Comparison of ENCODE assay signal across 8 mouse cellular contexts in the genomic region with DNA sequence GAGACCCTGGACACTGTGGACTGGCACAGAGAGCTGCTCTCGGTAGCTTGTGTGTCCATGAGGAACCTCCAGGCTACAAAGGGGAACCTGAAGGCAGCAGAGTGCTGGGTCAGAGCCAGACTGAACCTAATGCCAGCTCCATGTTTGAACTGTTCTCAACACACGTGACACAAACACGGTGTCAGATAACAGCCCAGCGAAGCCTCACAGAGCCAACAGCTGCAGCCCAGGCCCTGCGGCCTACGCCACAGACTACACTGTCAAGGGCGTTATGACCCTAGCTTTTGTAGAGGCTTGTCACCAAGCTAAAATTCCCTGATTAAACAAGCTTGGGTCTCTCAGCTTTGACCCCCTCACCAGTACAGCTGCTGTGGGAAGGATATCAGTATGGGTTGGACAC. TPM values are rescaled to one million over a fixed set of nuclear protein-coding genes. Genes with fewer than 3 reads are reported as not detected.
DNase-seq lines count a peak whose midpoint lies in the region; ATAC-seq lines count a peak whose summit lies in the region.

No protein-coding gene starts in this region.

- no peak overlapping the region for H3K4me2 ChIP-seq in limb, embryonic 12.5 days
- H3K4me2 ChIP-seq in stomach, embryonic 16.5 days (ENCODE audit: low read depth, low read length): no peak overlapping the region
- H3K4me2 ChIP-seq in hindbrain, embryonic 14.5 days (replicated peaks): no peak overlapping the region
- no peak overlapping the region for H3K4me2 ChIP-seq in neural tube, embryonic 15.5 days

- ATAC-seq in limb, embryonic 12.5 days (ENCODE audit: insufficient number of reproducible peaks, insufficient read depth, low FRiP score, low TSS enrichment, low read depth): peak; percentile 67; the same call in 1 of the 2 replicates
- ATAC-seq in stomach, embryonic 16.5 days (ENCODE audit: insufficient read depth, low FRiP score): peak; percentile 73
- no peak for ATAC-seq in hindbrain, embryonic 14.5 days (ENCODE audit: low FRiP score)
- no peak for ATAC-seq in neural tube, embryonic 15.5 days (ENCODE audit: low FRiP score)

- 46% methylated on average over 7 of the region's 7 CpGs for WGBS in limb, embryonic 12.5 days
- 51% methylated on average over 7 of the region's 7 CpGs for WGBS in stomach, embryonic 16.5 days
- WGBS in hindbrain, embryonic 14.5 days: 86% methylated on average over 7 of the region's 7 CpGs
- 77% methylated on average over 7 of the region's 7 CpGs for whole genome bisulfite sequencing in neural tube, embryonic 15.5 days

- no peaks in the 10 kb centered on the region for H3K27me3 ChIP-seq in limb, embryonic 12.5 days
- no peaks in the 10 kb centered on the region for H3K27me3 ChIP-seq in stomach, embryonic 16.5 days (ENCODE audit: control insufficient read depth, insufficient read depth, low read length)
- no peaks in the 10 kb centered on the region for H3K27me3 ChIP-seq in hindbrain, embryonic 14.5 days (ENCODE audit: control insufficient read depth, insufficient read depth, low read length)
- H3K27me3 ChIP-seq in neural tube, embryonic 15.5 days (replicated peaks): no peaks in the 10 kb centered on the region

- no peak overlapping the region for H3K9ac ChIP-seq in limb, embryonic 12.5 days (replicated peaks)
- H3K9ac ChIP-seq in stomach, embryonic 16.5 days (ENCODE audit: low read length): no peak overlapping the region
- H3K9ac ChIP-seq in hindbrain, embryonic 14.5 days: no peak overlapping the region
- H3K9ac ChIP-seq in neural tube, embryonic 15.5 days (replicated peaks): no peak overlapping the region

- DNase-seq in ovary, adult 18-20 months (ENCODE audit: low spot score): peak; percentile 78
- no peak for DNase-seq in ovary, postnatal 14 days (ENCODE audit: low spot score)
- peak; percentile 35 to 62 for DNase-seq in heart, adult 9 months (ENCODE audit: low spot score in 2 of 2)
- DNase-seq in hindbrain, embryonic 14.5 days (ENCODE audit: low spot score): no peak
- no peak for DNase-seq in frontal cortex, postnatal 36 days (ENCODE audit: low spot score in 2 of 2)

- no peak overlapping the region for H3K27ac ChIP-seq in limb, embryonic 12.5 days
- no peak overlapping the region for H3K27ac ChIP-seq in stomach, embryonic 16.5 days (ENCODE audit: low read length)
- no peak overlapping the region for H3K27ac ChIP-seq in hindbrain, embryonic 14.5 days
- H3K27ac ChIP-seq in neural tube, embryonic 15.5 days (replicated peaks): no peak overlapping the region

- H3K9me3 ChIP-seq in limb, embryonic 12.5 days: no peaks in the 10 kb centered on the region
- no peaks in the 10 kb centered on the region for H3K9me3 ChIP-seq in stomach, embryonic 16.5 days (replicated peaks; ENCODE audit: control insufficient read depth, low read length)
- no peaks in the 10 kb centered on the region for H3K9me3 ChIP-seq in hindbrain, embryonic 14.5 days (ENCODE audit: control insufficient read depth, low read length)
- no peaks in the 10 kb centered on the region for H3K9me3 ChIP-seq in neural tube, embryonic 15.5 days (replicated peaks)

- H3K36me3 ChIP-seq in limb, embryonic 12.5 days: no peaks in the 10 kb centered on the region
- peaks cover 16% of the 10 kb centered on the region; the same call in 1 of the 2 replicates for H3K36me3 ChIP-seq in stomach, embryonic 16.5 days (ENCODE audit: control insufficient read depth, insufficient read depth, low read length)
- H3K36me3 ChIP-seq in hindbrain, embryonic 14.5 days (replicated peaks; ENCODE audit: control insufficient read depth, insufficient read depth): peaks cover 14% of the 10 kb centered on the region; the same call in 1 of the 2 replicates
- peaks cover 48% of the 10 kb centered on the region for H3K36me3 ChIP-seq in neural tube, embryonic 15.5 days

- H3K4me3 ChIP-seq in limb, embryonic 12.5 days (replicated peaks): no peak overlapping the region
- H3K4me3 ChIP-seq in stomach, embryonic 16.5 days (replicated peaks; ENCODE audit: low read length): no peak overlapping the region
- no peak overlapping the region for H3K4me3 ChIP-seq in hindbrain, embryonic 14.5 days (replicated peaks; ENCODE audit: low read length)
- H3K4me3 ChIP-seq in neural tube, embryonic 15.5 days (replicated peaks): no peak overlapping the region

- H3K4me1 ChIP-seq in limb, embryonic 12.5 days (replicated peaks): 0 out of 2 replicates have a peak, but pooled peaks cover 4% of the 10 kb centered on the region
- H3K4me1 ChIP-seq in stomach, embryonic 16.5 days (ENCODE audit: control insufficient read depth, insufficient read depth, low read length): 0 out of 2 replicates have a peak, but pooled peaks cover 3% of the 10 kb centered on the region
- H3K4me1 ChIP-seq in hindbrain, embryonic 14.5 days (replicated peaks; ENCODE audit: control insufficient read depth, insufficient read depth, low read length): no peaks in the 10 kb centered on the region
- H3K4me1 ChIP-seq in neural tube, embryonic 15.5 days: no peaks in the 10 kb centered on the region

RNA-seq across cellular contexts. Expression of gene Gas6, which starts 22.0 kb away (rescaled TPM):
- 7.9 and 10.3 TPM in 2 replicates for polyA plus RNA-seq in limb, embryonic 12.5 days (2016; fragmentation: Nextera tagmentation; extraction: Ambion mirVana)
- polyA plus RNA-seq in stomach, embryonic 16.5 days (2015; fragmentation: Nextera tagmentation; extraction: Ambion mirVana): 151 and 162 TPM in 2 replicates
- polyA plus RNA-seq in hindbrain, embryonic 14.5 days (2014; fragmentation: Nextera tagmentation; extraction: Ambion mirVana): 34.7 and 36.2 TPM in 2 replicates
- polyA plus RNA-seq in neural tube, embryonic 15.5 days (2015; fragmentation: Nextera tagmentation; extraction: Ambion mirVana): 59.1 and 88.5 TPM in 2 replicates

RNA-seq across cellular contexts. Expression of gene Tmem255b, which starts 37.3 kb away (rescaled TPM):
- polyA plus RNA-seq in limb, embryonic 12.5 days (2016; fragmentation: Nextera tagmentation; extraction: Ambion mirVana): 0.18 and 0.24 TPM in 2 replicates
- polyA plus RNA-seq in stomach, embryonic 16.5 days (2015; fragmentation: Nextera tagmentation; extraction: Ambion mirVana): 4.3 and 5.0 TPM in 2 replicates
- polyA plus RNA-seq in hindbrain, embryonic 14.5 days (2014; fragmentation: Nextera tagmentation; extraction: Ambion mirVana): 0.75 and 1.5 TPM in 2 replicates
- 2.1 and 2.9 TPM in 2 replicates for polyA plus RNA-seq in neural tube, embryonic 15.5 days (2015; fragmentation: Nextera tagmentation; extraction: Ambion mirVana)

Comparison
In these comparisons a context has a peak if more than half of its experiments do, and no peak if none do; other contexts are left out.
1. DNase-seq: peak in ovary, adult 18-20 months (single experiment) and heart, adult 9 months (2 of 2); none in ovary, postnatal 14 days (single experiment), hindbrain, embryonic 14.5 days (single experiment) and frontal cortex, postnatal 36 days (0 of 2).
2. ATAC-seq: peak in limb, embryonic 12.5 days (single experiment) and stomach, embryonic 16.5 days (single experiment); none in hindbrain, embryonic 14.5 days (single experiment) and neural tube, embryonic 15.5 days (single experiment).